Mouse (Mus musculus): ENCODE results near the gene Zhx3. TPM values are rescaled to one million over a fixed set of nuclear protein-coding genes. Genes with fewer than 3 reads are reported as not detected.
A peak's percentile ranks its signal among the peaks of the same experiment; 100 is the strongest.

The Zhx3 gene
- polyA plus RNA-seq, 1 experiment from 2014 or later = 8.1 TPM

DNA sequence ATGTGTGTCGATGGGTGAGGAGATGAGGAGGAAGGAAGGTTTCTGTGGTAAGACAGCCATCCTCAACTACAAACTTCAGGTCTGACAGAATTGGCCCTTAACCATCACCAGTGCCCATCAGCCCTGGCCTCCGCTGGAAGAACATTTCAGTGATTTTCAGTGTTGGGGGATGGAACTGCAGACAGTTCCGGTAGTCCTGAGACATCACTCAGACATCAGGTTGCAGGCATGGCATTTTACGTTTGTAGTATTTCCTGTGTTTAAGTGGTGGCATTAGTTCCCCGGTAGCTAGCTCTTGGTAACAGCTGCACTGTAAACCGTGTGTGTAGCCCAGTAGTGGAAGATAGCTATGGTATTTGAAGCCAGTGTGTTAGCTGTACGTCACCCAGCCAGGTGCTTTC lies 139.7 kb downstream of the Zhx3 start:
- ATAC-seq (replicated peaks; ENCODE audit: insufficient number of reproducible peaks, low FRiP score, low TSS enrichment, low read depth) (no peak), DNase-seq (ENCODE audit: low spot score) (no peak)
- Histone ChIP-seq H3K4me1 (ENCODE audit: control insufficient read depth, insufficient read depth, low read length) (no peaks in the 10 kb centered on the region), H3K27me3 (ENCODE audit: control insufficient read depth, insufficient read depth, low read length) (no peaks in the 10 kb centered on the region), H3K4me2 (ENCODE audit: low read depth, low read length) (peak overlapping the region; percentile 90), H3K36me3 (replicated peaks; ENCODE audit: control insufficient read depth, insufficient read depth, low read depth, low read length) (no peaks in the 10 kb centered on the region; the same call in 1 of the 2 replicates), H3K4me3 (ENCODE audit: low read depth, low read length) (peak overlapping the region; percentile 89), H3K27ac (replicated peaks; ENCODE audit: low read depth, low read length) (no peak overlapping the region), H3K9me3 (replicated peaks; ENCODE audit: control insufficient read depth, low read length) (no peaks in the 10 kb centered on the region), H3K9ac (replicated peaks; ENCODE audit: low read length) (peak overlapping the region; percentile 99)
- WGBS = 59% methylated on average over 7 of the region's 7 CpGs

DNA sequence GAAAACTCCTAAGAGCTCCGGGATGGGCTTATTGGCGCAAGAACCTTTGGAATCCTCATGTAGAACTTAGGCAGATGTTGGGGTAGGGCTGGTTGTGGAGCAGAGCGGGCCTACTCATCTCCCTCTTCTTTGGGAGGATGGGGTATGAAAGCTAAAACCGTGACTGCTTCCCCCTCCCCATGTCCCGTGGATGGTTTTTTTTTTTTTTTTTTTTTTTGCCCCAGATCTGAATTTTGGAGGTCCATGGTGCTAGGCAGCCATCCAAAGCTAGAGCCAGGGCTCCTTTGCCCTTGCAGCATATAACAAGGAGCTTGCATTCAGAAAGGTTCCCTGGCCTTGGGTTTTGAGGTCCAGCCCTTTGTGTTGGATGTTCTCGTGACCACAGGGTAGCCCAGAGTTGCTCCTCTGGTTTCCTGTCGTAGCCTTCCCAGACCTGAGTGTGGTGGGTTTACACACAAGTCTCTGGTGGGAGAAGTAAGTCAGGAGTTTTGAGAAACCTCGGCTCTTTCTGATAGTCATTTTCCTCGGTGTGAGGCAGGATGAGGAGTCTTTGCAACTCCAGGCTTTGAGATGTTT lies 140.3 kb downstream of the Zhx3 start:
- Histone ChIP-seq H3K27me3 (ENCODE audit: control insufficient read depth, insufficient read depth, low read length) (no peaks in the 10 kb centered on the region), H3K27ac (replicated peaks; ENCODE audit: low read depth, low read length) (no peak overlapping the region), H3K36me3 (replicated peaks; ENCODE audit: control insufficient read depth, insufficient read depth, low read depth, low read length) (no peaks in the 10 kb centered on the region; the same call in 1 of the 2 replicates), H3K4me1 (ENCODE audit: control insufficient read depth, insufficient read depth, low read length) (no peaks in the 10 kb centered on the region), H3K4me3 (ENCODE audit: low read depth, low read length) (peak overlapping the region; percentile 89), H3K9me3 (replicated peaks; ENCODE audit: control insufficient read depth, low read length) (no peaks in the 10 kb centered on the region), H3K9ac (replicated peaks; ENCODE audit: low read length) (peak overlapping the region; percentile 99), H3K4me2 (ENCODE audit: low read depth, low read length) (peak overlapping the region; percentile 90)
- DNase-seq (ENCODE audit: low spot score) (no peak), ATAC-seq (replicated peaks; ENCODE audit: insufficient number of reproducible peaks, low FRiP score, low TSS enrichment, low read depth) (no peak)
- 41% methylated on average over 8 of the region's 9 CpGs for WGBS

DNA sequence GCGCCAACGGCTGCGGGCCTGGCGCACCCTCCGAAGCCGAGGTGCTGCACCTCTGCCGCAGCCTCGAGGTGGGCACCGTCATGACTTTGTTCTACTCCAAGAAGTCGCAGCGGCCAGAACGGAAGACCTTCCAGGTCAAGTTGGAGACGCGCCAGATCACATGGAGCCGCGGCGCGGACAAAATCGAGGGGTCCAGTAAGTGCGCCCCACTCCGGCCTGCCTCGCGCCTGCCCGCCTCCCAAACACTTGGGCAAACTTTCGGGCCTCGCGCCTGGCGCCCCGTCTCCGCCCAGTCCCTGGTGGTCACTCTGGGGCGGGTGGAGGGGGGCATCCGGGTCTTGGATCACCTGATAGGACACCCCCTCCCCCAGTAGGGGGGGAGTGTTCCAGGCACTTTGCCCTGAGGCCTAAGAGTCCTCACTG lies 140.9 kb downstream of the Zhx3 start:
- Histone ChIP-seq H3K4me1 (ENCODE audit: control insufficient read depth, insufficient read depth, low read length) (no peaks in the 10 kb centered on the region), H3K9me3 (replicated peaks; ENCODE audit: control insufficient read depth, low read length) (no peaks in the 10 kb centered on the region), H3K27ac (replicated peaks; ENCODE audit: low read depth, low read length) (peak overlapping the region; percentile 96), H3K27me3 (ENCODE audit: control insufficient read depth, insufficient read depth, low read length) (no peaks in the 10 kb centered on the region), H3K9ac (replicated peaks; ENCODE audit: low read length) (peak overlapping the region; percentile 99), H3K36me3 (replicated peaks; ENCODE audit: control insufficient read depth, insufficient read depth, low read depth, low read length) (no peaks in the 10 kb centered on the region; the same call in 1 of the 2 replicates), H3K4me2 (ENCODE audit: low read depth, low read length) (peak overlapping the region; percentile 90), H3K4me3 (ENCODE audit: low read depth, low read length) (peak overlapping the region; percentile 89)
- DNase-seq (ENCODE audit: low spot score) = peak; percentile 62
- 0 out of 2 replicates have a peak, but pooled peaks have one; percentile 3 for ATAC-seq (replicated peaks; ENCODE audit: insufficient number of reproducible peaks, low FRiP score, low TSS enrichment, low read depth)
- 0% methylated on average over 31 of the region's 32 CpGs for WGBS

DNA sequence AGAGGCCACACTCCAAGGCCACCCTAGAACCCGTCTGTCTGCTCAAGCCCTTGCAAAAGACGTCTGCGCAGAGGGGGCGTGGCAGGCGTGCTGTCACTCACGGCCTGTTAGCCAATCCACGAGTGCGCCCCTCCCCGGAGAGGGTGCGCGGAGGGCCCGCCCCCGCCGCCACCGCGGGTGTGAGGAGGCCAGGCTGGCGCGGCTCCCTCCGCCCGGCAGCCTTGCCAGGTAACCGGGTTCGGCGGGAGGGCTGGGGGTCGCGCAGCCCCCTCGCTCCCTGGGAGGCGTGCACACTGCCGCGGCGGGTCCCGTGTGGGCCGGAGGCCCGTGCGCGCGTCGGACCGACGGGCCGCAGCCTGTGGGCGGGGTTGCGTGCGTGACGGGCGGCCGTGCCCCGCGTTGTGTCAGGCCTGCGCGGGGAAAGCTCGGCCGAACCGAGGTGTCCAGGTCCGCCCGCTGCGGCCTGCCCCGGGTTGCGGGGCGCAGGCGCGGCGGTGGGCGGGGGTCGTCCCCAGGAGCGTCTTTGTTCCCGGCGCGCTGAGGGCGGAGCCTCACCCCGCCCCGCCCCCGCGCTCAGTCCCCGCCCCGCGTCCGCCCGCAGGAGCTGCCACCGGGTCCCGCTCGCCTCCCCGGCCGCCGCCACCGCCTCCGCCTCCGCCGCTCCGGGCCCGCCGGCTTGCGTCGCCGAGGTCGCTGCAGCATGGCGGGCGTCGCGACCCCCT lies 141.5 kb downstream of the Zhx3 start, which contains the start of gene Plcg1:
Gene Plcg1, plus strand, starts transcription at position 184 of the 722 bp plus-strand sequence.
- no peaks in the 10 kb centered on the region for H3K27me3 ChIP-seq (ENCODE audit: control insufficient read depth, insufficient read depth, low read length)
- H3K9ac ChIP-seq (replicated peaks; ENCODE audit: low read length) = peak within 1 kb of the TSS; percentile 99
- ATAC-seq (replicated peaks; ENCODE audit: insufficient number of reproducible peaks, low FRiP score, low TSS enrichment, low read depth) (peak; percentile 95), DNase-seq (ENCODE audit: low spot score) (peak; percentile 96)
- H3K9me3 ChIP-seq (replicated peaks; ENCODE audit: control insufficient read depth, low read length) = no peaks in the 10 kb centered on the region
- peak within 1 kb of the TSS; percentile 96 for H3K27ac ChIP-seq (replicated peaks; ENCODE audit: low read depth, low read length)
- peak within 1 kb of the TSS; percentile 89 for H3K4me3 ChIP-seq (ENCODE audit: low read depth, low read length)
- H3K4me2 ChIP-seq (ENCODE audit: low read depth, low read length) = peak within 1 kb of the TSS; percentile 90
- no peaks in the 10 kb centered on the region; the same call in 1 of the 2 replicates for H3K36me3 ChIP-seq (replicated peaks; ENCODE audit: control insufficient read depth, insufficient read depth, low read depth, low read length)
- WGBS = 0% methylated on average over 65 of the region's 99 CpGs
- H3K4me1 ChIP-seq (ENCODE audit: control insufficient read depth, insufficient read depth, low read length) = no peaks in the 10 kb centered on the region

DNA sequence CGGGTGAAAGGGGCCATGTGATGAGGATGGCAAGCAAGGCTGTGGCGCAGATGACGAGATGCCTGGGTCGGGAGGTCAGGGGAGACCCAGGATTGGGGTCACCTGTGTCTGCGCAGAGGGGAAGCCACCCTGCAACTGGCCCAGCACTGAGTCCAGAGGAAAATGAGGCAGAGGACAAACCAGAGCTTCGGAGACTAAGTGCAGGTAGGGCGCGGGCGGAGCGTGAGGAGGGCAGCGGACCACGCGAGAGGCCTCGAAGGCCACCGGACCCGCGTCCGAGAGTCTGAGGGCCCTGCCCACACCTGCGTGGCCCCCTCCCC lies 142.0 kb downstream of the Zhx3 start:
- WGBS = 5% methylated on average over 18 of the region's 19 CpGs
- Histone ChIP-seq H3K27ac (replicated peaks; ENCODE audit: low read depth, low read length) (peak overlapping the region; percentile 96; the same call in 1 of the 2 replicates), H3K9me3 (replicated peaks; ENCODE audit: control insufficient read depth, low read length) (no peaks in the 10 kb centered on the region), H3K4me1 (ENCODE audit: control insufficient read depth, insufficient read depth, low read length) (no peaks in the 10 kb centered on the region), H3K4me2 (ENCODE audit: low read depth, low read length) (peak overlapping the region; percentile 90), H3K9ac (replicated peaks; ENCODE audit: low read length) (peak overlapping the region; percentile 99), H3K36me3 (replicated peaks; ENCODE audit: control insufficient read depth, insufficient read depth, low read depth, low read length) (no peaks in the 10 kb centered on the region; the same call in 1 of the 2 replicates), H3K4me3 (ENCODE audit: low read depth, low read length) (peak overlapping the region; percentile 89), H3K27me3 (ENCODE audit: control insufficient read depth, insufficient read depth, low read length) (no peaks in the 10 kb centered on the region)
- DNase-seq (ENCODE audit: low spot score) (no peak), ATAC-seq (replicated peaks; ENCODE audit: insufficient number of reproducible peaks, low FRiP score, low TSS enrichment, low read depth) (no peak)

DNA sequence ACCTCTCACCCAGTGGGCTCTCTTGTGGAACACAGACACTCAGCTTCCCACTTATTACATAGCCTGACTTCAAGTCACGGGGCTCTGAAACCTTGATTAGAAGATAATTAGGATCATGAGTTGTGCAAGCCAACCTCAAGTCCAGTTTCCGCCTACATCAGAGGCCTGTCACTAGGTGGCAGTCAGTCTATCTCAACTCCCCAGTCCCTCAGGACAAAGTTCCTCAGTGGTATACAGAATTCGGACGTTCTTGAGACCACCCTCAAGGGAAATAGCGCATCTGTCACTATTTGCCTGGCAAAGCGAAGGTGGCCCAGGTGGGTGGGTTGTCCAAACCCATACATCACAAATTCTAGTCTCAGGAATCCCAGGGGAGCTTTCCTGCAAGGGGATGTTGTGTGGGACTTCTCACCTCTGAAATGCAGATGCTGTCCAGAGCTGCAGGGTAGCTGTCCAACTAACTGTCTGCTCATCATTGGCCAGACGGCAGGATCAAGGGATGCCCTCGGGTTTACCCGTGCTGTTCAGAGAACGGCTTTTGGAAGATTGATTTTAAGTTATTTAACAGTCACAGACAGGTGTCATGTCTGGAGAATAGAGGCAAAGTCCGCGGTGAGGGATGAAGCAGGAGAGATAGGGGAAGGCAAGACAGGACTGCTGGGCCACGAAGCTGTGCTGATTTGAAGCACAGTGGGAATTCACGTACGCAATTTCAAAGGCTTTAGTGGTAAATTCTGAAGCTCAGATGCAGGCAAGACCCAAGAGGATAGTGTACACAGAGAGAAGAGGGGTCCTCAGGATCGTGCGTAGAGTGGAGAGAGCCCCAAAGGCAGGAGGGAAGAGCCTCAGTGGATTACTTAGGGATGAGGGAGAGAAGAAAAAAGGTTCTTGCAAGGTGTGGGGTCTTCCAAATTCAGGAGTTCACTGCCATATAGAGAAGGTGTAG lies 142.7 kb downstream of the Zhx3 start:
- 33% methylated on average over 17 of the region's 17 CpGs for WGBS
- Histone ChIP-seq H3K27ac (replicated peaks; ENCODE audit: low read depth, low read length) (no peak overlapping the region), H3K4me2 (ENCODE audit: low read depth, low read length) (peak overlapping the region; percentile 90), H3K27me3 (ENCODE audit: control insufficient read depth, insufficient read depth, low read length) (no peaks in the 10 kb centered on the region), H3K4me1 (ENCODE audit: control insufficient read depth, insufficient read depth, low read length) (no peaks in the 10 kb centered on the region), H3K9me3 (replicated peaks; ENCODE audit: control insufficient read depth, low read length) (no peaks in the 10 kb centered on the region), H3K4me3 (ENCODE audit: low read depth, low read length) (peak overlapping the region; percentile 89), H3K36me3 (replicated peaks; ENCODE audit: control insufficient read depth, insufficient read depth, low read depth, low read length) (no peaks in the 10 kb centered on the region; the same call in 1 of the 2 replicates), H3K9ac (replicated peaks; ENCODE audit: low read length) (peak overlapping the region; percentile 99)
- DNase-seq (ENCODE audit: low spot score) (no peak), ATAC-seq (replicated peaks; ENCODE audit: insufficient number of reproducible peaks, low FRiP score, low TSS enrichment, low read depth) (peak; percentile 2; the same call in 1 of the 2 replicates)

DNA sequence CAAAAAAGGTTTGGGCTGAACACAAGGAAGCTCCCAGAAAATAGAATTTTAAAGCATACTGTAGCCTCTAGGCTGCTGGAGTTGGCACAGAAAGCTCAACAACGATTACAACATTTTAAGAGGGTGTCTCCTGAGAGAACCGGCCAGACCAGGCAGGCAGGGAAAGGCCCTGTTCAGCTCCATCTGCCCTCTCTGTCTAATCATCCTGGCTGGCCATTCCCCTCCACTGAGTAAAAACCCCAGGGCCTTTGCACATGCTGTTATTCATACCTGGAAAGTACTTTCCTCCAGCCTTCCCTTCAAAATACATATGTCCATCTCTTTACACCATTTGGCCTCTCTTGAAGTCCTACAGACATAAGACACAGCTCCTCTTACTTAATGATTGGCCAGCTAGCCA lies 143.4 kb downstream of the Zhx3 start:
- H3K9me3 ChIP-seq (replicated peaks; ENCODE audit: control insufficient read depth, low read length) = no peaks in the 10 kb centered on the region
- H3K4me2 ChIP-seq (ENCODE audit: low read depth, low read length) = no peak overlapping the region
- no peak overlapping the region for H3K27ac ChIP-seq (replicated peaks; ENCODE audit: low read depth, low read length)
- DNase-seq (ENCODE audit: low spot score) = no peak
- H3K4me1 ChIP-seq (ENCODE audit: control insufficient read depth, insufficient read depth, low read length) = no peaks in the 10 kb centered on the region
- H3K36me3 ChIP-seq (replicated peaks; ENCODE audit: control insufficient read depth, insufficient read depth, low read depth, low read length) = no peaks in the 10 kb centered on the region; the same call in 1 of the 2 replicates
- no peak overlapping the region for H3K9ac ChIP-seq (replicated peaks; ENCODE audit: low read length)
- H3K27me3 ChIP-seq (ENCODE audit: control insufficient read depth, insufficient read depth, low read length) = no peaks in the 10 kb centered on the region
- no peak overlapping the region for H3K4me3 ChIP-seq (ENCODE audit: low read depth, low read length)
- no peak for ATAC-seq (replicated peaks; ENCODE audit: insufficient number of reproducible peaks, low FRiP score, low TSS enrichment, low read depth)
- 85% methylated on average over 2 of the region's 2 CpGs for WGBS

Data from embryonic facial prominence, embryonic 11.5 days (tissue).